Mouse (Mus musculus) forebrain, embryonic 16.5 days (tissue): Measurements from ENCODE around the gene Pigm. TPM values are rescaled to one million over a fixed set of nuclear protein-coding genes. Genes with fewer than 3 reads are reported as not detected.

ENCODE experiments used
- ATAC-seq: fragments of 200-750 bp; cut with Nextera tagmentation; 2 replicates; pipeline ENCODE4 v1.8.0; 2017; ENCODE audit warnings: mild to moderate bottlenecking, moderate library complexity
- H3K27ac ChIP-seq: fragments of 300-500 bp; sonication (generic); 2 replicates; pipeline ENCODE4 v1.5.1; 2014; ENCODE audit warnings: low read length, control low read depth
- H3K27me3 ChIP-seq: fragments of 300-500 bp; sonication (generic); replicated peaks from 2 replicates; pipeline ENCODE4 v1.6.1; 2014; ENCODE audit warnings: low read length; ENCODE audit not compliant: control insufficient read depth, insufficient read depth
- H3K36me3 ChIP-seq: fragments of 300-500 bp; sonication (generic); 2 replicates; pipeline ENCODE4 v1.6.1; 2014; ENCODE audit not compliant: control insufficient read depth, insufficient read depth
- H3K4me1 ChIP-seq: fragments of 300-500 bp; sonication (generic); replicated peaks from 2 replicates; pipeline ENCODE4 v1.6.1; 2014; ENCODE audit warnings: low read length; ENCODE audit not compliant: control insufficient read depth, insufficient read depth
- H3K4me2 ChIP-seq: fragments of 300-500 bp; sonication (generic); 2 replicates; pipeline ENCODE4 v1.6.1; 2014; ENCODE audit warnings: mild to moderate bottlenecking, low read length, control low read depth
- H3K4me3 ChIP-seq: fragments of 300-500 bp; sonication (generic); replicated peaks from 2 replicates; pipeline ENCODE4 v1.5.1; 2014; ENCODE audit warnings: mild to moderate bottlenecking, low read length, control low read depth
- H3K9ac ChIP-seq: fragments of 300-500 bp; sonication (generic); replicated peaks from 2 replicates; pipeline ENCODE4 v1.6.1; 2014; ENCODE audit warnings: low read depth, low read length, control low read depth
- H3K9me3 ChIP-seq: fragments of 300-500 bp; sonication (generic); 2 replicates; pipeline ENCODE4 v1.6.1; 2016; ENCODE audit warnings: low read length; ENCODE audit not compliant: control insufficient read depth
- WGBS: fragments of 180-500 bp; shearing (Covaris S2); extraction: QIAGEN DNeasy Blood & Tissue Kit; methylation state at CpG from one replicate; pipeline ENCODE4 v1.1.7; 2014; 5-methylcytosine and 5-hydroxymethylcytosine counted together
- polyA plus RNA-seq: library from polyadenylated mRNA; unstranded; fragments of >200 nt; fragmentation: Nextera tagmentation; extraction: Ambion mirVana; gene quantifications from 2 replicates; pipeline ENCODE4 v1.2.1, GENCODE M21; 2015

Pigm gene
- polyA plus RNA-seq = 4.5 and 4.7 TPM in 2 replicates

DNA sequence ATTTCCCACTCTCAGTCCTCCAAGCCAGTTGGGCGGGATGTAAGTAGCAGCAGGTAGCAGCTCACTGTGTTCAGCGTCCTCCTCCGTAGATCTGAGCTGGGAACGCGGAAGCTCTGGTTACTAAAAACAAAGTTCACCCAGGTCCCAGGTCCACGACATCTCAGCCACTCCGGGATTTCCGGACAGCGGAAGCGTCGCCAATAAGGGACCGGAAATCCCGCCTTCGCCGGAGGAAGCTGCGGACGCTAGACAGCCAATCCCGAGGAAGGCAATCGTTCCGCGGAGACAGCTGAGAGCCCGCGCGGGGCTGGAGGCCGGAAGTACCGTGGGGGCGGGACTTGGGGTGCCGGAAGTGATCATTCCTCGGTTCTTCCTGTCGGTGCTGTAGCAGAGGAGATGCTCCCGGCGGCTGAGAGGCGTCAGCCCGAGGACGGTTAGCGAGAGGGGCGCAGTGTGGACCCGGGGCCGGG, at the start of gene Pigm:
Pigm (plus strand) TSS at position 349 of the 470 bp plus-strand sequence.
- peak; percentile 100 for ATAC-seq
- peaks cover 26% of the 10 kb centered on the region for H3K4me1 ChIP-seq
- peak within 1 kb of the TSS; percentile 95 for H3K9ac ChIP-seq
- no peaks in the 10 kb centered on the region for H3K27me3 ChIP-seq
- no peaks in the 10 kb centered on the region for H3K9me3 ChIP-seq
- WGBS = under 1% methylated on average over 38 of the region's 39 CpGs
- H3K27ac ChIP-seq = peak within 1 kb of the TSS; percentile 75
- H3K4me2 ChIP-seq = peak within 1 kb of the TSS; percentile 99
- no peaks in the 10 kb centered on the region for H3K36me3 ChIP-seq
- peak within 1 kb of the TSS; percentile 97 for H3K4me3 ChIP-seq

DNA sequence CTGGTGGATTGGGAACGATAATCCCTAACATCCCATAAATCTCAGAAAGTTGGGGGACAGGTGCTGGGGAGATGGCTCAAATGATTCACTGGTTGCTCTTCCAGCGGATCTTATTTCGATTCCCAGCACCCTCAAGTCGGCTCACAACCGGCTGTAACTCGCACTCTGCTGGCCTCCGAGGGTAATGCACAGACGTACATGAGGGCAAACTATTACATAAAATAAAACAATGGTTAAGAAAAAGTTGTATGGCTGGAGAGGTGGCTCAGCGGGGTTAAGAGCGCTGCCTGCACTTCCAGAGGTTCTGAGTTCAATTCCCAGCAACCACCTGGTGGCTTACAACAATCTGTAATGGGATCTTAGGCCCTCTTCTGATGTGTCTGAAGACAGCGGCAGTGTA, 49.7 kb upstream of the Pigm start:
- WGBS = 67% methylated on average over 11 of the region's 11 CpGs
- no peak overlapping the region for H3K27ac ChIP-seq
- peak overlapping the region; percentile 60; the same call in 1 of the 2 replicates for H3K9ac ChIP-seq
- H3K4me2 ChIP-seq = peak overlapping the region; percentile 81
- peak overlapping the region; percentile 53 for H3K4me3 ChIP-seq
- peaks cover 27% of the 10 kb centered on the region for H3K4me1 ChIP-seq
- no peaks in the 10 kb centered on the region for H3K9me3 ChIP-seq
- ATAC-seq = no peak
- no peaks in the 10 kb centered on the region for H3K27me3 ChIP-seq
- no peaks in the 10 kb centered on the region for H3K36me3 ChIP-seq

DNA sequence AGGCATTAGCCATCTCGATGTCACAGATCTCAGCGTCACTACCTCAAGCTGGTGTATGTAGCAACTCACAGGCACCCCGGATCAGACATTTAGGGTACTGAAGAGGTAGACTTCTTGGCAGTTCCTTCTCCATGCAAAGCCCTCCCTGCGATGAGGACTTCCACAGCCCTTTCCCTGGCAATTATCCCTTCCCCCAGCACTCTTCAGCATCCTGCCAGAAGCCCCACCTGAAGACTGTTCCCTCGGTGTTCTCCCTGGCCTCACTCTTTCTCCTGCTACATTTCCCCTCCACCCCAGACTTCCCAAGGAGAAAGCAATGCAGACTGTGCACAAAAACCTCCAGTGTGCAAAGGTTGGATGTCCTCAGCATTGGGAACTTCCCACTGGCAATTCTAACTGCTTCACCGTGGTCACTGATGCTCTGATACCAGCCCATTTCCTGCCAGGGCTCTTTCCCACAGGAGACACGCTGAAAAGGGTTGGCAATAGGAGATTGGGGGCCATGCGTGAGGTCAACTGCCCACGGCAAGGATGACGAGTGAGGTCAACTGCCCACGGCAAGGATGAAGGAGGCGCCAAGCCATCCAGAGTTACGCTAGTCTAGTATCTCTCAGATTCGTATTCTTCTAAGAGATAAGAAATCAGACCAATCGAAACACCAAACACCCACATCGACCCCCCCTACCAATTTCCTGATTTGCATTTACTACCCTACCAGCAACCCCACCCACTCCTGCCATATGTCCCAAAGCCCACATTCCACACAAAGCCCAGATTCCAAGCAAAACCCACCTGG, 48.9 kb upstream of the Pigm start:
- Histone ChIP-seq H3K9ac (no peak overlapping the region), H3K9me3 (no peaks in the 10 kb centered on the region), H3K36me3 (no peaks in the 10 kb centered on the region), H3K4me1 (peaks cover 27% of the 10 kb centered on the region), H3K4me3 (no peak overlapping the region), H3K4me2 (no peak overlapping the region), H3K27me3 (no peaks in the 10 kb centered on the region), H3K27ac (no peak overlapping the region)
- 91% methylated on average over 16 of the region's 16 CpGs for WGBS
- no peak for ATAC-seq

GRCm38 (mm10) chr1:172328041-172328440, 48.3 kb upstream of the Pigm start:
- H3K27ac ChIP-seq = no peak overlapping the region
- no peaks in the 10 kb centered on the region for H3K36me3 ChIP-seq
- no peak overlapping the region for H3K9ac ChIP-seq
- no peaks in the 10 kb centered on the region for H3K27me3 ChIP-seq
- no peak overlapping the region for H3K4me3 ChIP-seq
- peaks cover 27% of the 10 kb centered on the region for H3K4me1 ChIP-seq
- H3K9me3 ChIP-seq = no peaks in the 10 kb centered on the region
- 89% methylated on average over 3 of the region's 3 CpGs for WGBS
- no peak for ATAC-seq
- no peak overlapping the region for H3K4me2 ChIP-seq

DNA sequence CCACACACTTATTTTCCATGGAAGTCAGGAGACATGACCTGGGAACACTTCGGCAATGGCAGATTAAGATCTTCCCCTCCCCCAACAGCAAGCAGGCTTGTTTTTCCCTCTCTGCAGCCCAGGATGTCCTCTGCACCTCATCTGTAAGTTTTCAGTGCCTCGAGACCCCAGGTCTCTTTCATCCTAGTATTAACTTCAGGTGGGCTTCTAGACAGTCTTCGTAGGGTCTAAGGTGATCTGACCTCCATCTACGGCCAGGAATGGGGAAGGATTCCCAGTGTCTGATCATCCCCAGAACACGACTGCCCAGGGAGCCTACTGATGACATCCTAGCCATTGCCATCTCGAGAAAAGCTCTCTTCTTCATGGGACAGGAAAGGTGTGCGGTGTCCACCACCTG, 47.9 kb upstream of the Pigm start:
- peaks cover 24% of the 10 kb centered on the region for H3K4me1 ChIP-seq
- no peaks in the 10 kb centered on the region for H3K9me3 ChIP-seq
- WGBS = 83% methylated on average over 7 of the region's 7 CpGs
- H3K4me2 ChIP-seq = peak overlapping the region; percentile 40
- ATAC-seq = no peak
- H3K9ac ChIP-seq = no peak overlapping the region
- no peak overlapping the region for H3K27ac ChIP-seq
- no peaks in the 10 kb centered on the region for H3K27me3 ChIP-seq
- peak overlapping the region; percentile 33 for H3K4me3 ChIP-seq
- H3K36me3 ChIP-seq = no peaks in the 10 kb centered on the region

DNA sequence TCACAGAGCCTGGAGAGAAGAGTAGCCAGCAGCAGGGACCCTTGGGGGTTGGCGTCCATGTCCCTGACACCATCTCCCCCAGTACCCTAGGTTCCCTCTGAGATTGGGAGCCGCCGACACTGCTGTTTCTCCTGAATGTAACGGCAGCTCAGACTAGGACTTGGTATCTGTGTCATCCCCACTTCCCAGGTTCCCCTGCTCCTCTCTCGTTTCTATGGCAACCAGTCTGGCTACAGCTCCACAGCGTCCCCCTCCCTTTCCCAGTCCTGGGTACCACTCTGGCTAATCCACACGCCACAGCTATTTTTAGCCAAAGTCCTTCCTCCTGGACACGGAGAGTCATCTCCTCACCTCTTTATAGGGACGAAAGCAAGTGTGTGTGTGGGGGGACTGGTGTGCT, 47.2 kb upstream of the Pigm start, which contains the start of gene Kcnj9:
Kcnj9 (minus strand) TSS at position 188 of the 400 bp plus-strand sequence.
- no peaks in the 10 kb centered on the region for H3K27me3 ChIP-seq
- H3K9me3 ChIP-seq = no peaks in the 10 kb centered on the region
- peak within 1 kb of the TSS; percentile 33 for H3K4me3 ChIP-seq
- WGBS = 14% methylated on average over 9 of the region's 9 CpGs
- peak; percentile 87 for ATAC-seq
- peak within 1 kb of the TSS; percentile 40 for H3K4me2 ChIP-seq
- peak within 1 kb of the TSS; percentile 17; the same call in 1 of the 2 replicates for H3K27ac ChIP-seq
- H3K9ac ChIP-seq = peak within 1 kb of the TSS; percentile 49
- H3K36me3 ChIP-seq = no peaks in the 10 kb centered on the region
- peaks cover 24% of the 10 kb centered on the region for H3K4me1 ChIP-seq

DNA sequence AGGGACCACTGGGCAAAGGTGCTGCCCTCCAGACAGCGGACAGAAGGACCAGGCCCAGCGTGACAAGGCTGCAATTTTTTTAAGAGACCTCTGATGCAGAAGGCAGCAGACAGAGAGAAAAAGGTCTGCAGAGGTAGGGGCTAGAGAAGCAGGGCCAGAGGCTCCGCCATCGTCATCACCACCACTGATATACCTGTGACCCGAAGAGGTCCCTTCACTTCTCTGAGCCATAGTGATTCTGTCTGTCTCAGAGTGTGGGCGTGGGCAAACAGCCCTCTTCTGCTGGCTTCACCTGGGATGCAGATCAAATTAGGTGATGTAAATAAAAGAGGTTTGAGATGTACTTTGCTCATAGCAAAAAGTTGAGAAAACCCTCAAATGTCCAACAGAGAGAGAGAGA, 46.7 kb upstream of the Pigm start:
- H3K9ac ChIP-seq = 0 out of 2 replicates have a peak overlapping the region, but pooled peaks have one; percentile 2
- peaks cover 21% of the 10 kb centered on the region for H3K4me1 ChIP-seq
- no peak overlapping the region for H3K4me3 ChIP-seq
- ATAC-seq = peak; percentile 5; the same call in 1 of the 2 replicates
- H3K27ac ChIP-seq = peak overlapping the region; percentile 17; the same call in 1 of the 2 replicates
- H3K4me2 ChIP-seq = peak overlapping the region; percentile 40
- 71% methylated on average over 6 of the region's 6 CpGs for WGBS
- no peaks in the 10 kb centered on the region for H3K27me3 ChIP-seq
- no peaks in the 10 kb centered on the region for H3K36me3 ChIP-seq
- no peaks in the 10 kb centered on the region for H3K9me3 ChIP-seq

GRCm38 (mm10) chr1:172331422-172331947, 44.9 kb upstream of the Pigm start:
- no peaks in the 10 kb centered on the region for H3K27me3 ChIP-seq
- ATAC-seq = no peak
- no peak overlapping the region for H3K27ac ChIP-seq
- H3K36me3 ChIP-seq = no peaks in the 10 kb centered on the region
- WGBS = 51% methylated on average over 8 of the region's 8 CpGs
- no peaks in the 10 kb centered on the region for H3K9me3 ChIP-seq
- H3K9ac ChIP-seq = no peak overlapping the region
- H3K4me1 ChIP-seq = peaks cover 14% of the 10 kb centered on the region
- no peak overlapping the region for H3K4me2 ChIP-seq
- H3K4me3 ChIP-seq = no peak overlapping the region

- Histone ChIP-seq H3K4me3 (no peak overlapping the region), H3K36me3 (no peaks in the 10 kb centered on the region), H3K27me3 (no peaks in the 10 kb centered on the region), H3K9ac (no peak overlapping the region), H3K9me3 (no peaks in the 10 kb centered on the region), H3K4me1 (peaks cover 13% of the 10 kb centered on the region), H3K27ac (no peak overlapping the region), H3K4me2 (no peak overlapping the region)
- no peak for ATAC-seq
- 87% methylated on average over 2 of the region's 2 CpGs for WGBS
Measured at GRCm38 (mm10) chr1:172332925-172333324, 43.4 kb upstream of the Pigm start.
